Mouse (Mus musculus) T-cell, adult 2 months (primary cell): ENCODE measurements around the gene Zfp941.

Experiments used
- DNase-seq: peaks from one replicate; pipeline ENCODE4 v3.0.0; 2022; ENCODE audit warnings: low spot score

Zfp941 gene

DNA sequence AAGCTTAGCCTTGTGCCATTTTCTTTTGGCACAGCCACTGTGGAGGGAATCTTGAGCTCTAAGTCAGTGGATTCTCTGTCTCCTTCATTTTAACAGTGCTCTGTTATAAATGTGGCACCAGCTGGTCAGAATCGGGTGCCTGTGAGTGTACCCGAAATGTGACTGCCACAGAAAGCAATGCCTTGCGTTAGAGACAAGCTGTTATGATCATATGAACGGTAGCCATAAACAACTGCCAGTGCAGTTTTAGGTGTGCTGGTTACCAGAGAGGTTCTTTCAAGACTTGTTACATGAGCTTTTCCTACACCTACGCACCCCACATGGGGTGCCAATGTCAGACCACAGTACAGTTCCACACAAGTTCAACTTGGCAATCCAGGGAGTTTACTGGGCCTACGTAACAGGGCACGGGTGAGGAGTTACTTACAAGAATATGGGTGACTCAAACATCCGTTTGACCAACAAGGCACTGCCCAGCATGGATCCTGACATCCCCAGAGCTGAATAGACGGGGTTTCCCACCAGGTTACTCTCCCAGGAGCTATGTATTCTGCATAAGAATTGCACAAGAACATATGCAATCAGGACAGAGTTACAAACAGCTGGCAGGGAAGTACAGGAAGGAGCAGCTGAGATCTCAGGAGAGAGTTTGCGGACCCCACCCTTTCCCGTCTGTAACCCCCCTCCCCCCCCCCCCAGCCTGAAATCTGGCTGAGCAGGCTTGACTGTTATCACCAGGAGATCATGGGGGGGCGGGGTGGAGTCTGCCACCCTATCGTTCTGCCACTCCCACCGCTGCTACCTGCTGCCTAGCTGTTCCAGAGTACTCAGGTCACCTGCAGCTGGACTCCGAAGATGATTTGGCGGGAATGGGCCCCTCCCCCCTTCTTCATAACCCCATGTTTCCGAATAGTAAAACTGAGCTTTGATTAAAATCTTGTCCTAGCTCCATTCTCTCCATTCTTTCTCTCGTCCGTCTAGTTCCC is 19.1 kb upstream of the Zfp941 start:
- DNase-seq: no peak

DNA sequence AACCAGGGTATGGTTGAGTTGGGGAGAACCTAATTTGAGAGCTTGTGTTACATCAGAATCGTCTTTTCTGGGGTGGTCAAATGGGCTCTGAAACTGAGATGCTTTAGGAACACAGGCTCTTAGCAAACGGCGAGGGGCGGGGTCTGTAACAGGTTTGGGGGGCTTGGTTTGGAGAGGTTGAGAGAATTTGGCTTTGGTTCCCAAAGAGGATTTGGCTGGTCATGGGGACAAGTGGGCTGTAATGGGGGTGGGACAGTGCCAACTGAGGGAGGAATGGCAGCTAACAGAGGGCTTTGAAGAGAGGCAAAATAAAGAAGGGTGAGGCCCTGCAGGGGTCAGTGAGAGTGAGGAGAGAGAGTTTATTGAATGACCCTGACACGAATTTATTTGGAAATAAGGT is 17.6 kb upstream of the Zfp941 start:
- no peak for DNase-seq

DNA sequence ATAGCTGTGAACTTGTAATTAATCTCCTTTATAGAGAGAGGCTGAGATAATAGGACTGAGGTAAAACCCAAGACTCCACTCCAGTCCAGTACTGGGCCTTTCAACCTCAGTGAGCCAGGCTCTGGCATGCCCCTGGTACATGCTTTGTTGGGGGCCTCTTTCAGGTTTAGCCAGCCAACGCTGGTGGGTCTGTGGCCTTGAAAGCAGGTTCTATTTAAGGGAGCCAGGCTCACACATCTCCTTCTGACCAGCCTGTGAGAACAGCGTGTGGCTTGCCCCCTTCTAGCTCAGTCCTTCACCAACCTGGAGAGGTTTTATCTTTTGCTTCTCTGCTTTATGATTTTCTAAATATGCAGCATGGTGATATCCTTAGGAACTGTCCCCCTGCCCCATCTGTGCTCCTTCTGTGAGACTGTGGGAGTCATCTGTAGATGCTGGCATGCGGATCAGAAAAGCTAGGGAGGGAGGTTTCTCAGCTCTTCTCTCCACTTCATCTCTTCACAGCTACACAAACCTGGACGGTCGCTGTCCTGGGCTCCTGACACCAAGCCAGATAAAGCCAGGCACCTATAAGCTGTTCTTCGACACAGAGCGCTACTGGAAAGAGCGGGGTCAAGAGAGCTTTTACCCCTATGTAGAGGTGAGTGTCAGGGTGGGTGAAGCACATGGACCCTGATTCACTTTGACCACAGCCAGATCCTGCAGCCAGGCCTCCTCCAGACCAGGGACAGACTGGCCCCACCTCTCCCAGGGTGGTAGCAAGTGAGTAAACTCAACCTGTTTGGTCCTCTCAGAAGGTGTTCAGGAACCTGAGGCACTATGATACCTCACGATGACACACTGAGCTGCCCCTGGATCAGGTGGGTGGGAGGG is 14.5 kb upstream of the Zfp941 start:
- DNase-seq: no peak

DNA sequence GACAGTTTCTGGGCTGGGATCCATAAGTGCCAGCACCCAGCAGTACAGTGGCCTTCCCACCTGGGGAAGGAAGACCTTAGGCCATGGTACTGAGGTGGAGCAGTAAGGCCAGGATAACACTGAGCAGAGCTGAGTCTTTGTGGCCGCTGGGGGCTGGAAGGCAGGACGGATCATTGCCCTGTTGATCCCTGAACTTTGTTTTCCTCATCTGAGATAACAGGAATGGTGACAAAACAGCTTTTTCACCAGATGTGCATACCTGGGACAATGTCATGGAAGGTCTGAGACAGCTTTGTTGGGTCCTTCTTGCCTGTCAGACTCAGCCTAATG is 13.7 kb upstream of the Zfp941 start:
- no peak for DNase-seq

DNA sequence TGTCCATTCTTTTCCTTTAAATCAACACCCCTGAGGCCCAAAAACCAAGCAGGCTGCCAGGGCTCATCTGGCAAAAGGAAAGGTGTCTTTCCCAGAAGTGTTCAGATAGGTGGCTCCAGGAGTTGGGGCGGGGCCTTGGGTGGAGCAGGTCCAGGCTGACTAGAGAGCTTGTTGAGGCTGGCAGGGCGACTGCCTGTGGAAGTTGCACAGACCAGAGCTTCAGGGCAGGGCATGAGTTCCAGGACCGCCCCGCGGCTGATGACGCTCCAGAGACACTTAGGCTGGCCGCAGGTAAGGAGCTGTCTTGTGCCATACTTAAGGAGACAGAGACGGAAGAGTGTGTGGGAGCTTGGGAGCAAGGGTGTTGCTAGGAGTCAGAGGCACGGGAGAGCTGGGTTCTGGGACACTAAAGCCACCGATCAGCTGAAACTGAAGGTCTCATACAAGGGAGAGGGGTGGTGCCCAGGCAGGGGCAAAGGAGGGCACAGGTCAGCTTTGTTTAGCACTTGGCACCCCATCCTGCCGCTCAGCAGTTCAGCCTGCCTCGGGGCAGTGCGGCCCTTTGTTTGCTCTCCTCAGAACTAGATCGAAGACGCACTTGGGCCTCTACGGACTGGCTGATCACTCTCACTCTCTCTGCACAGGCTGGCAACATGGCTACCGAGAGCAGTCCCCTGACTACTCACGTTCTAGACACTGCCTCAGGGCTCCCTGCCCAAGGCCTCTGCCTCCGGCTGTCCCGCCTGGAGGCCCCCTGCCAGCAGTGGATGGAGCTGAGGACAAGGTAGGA is 13.2 kb upstream of the Zfp941 start, which contains the start of gene Urah:
TSS of gene Urah (plus strand) at position 51 of the 790 bp plus-strand sequence.
- no peak for DNase-seq

DNA sequence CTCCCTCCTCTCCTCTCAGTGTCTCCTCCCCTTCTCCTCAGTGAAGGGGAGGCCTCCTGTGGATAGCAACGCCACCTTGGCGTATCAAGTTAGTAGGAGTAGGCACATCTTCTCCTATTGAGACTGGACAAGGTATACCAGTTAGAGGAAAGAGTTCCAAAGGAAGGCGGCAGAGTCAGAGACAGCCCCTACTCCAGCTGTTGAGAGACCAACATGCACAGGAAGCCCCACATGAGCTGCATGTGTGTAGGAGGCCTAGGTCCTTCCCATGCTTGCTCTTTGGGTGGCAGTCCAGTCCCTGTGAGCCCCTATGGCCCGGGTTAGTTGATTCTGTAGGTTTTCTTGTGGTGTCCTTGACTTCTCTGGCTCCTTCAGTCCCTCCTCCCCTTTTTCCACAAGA is 11.4 kb upstream of the Zfp941 start:
- DNase-seq: no peak

DNA sequence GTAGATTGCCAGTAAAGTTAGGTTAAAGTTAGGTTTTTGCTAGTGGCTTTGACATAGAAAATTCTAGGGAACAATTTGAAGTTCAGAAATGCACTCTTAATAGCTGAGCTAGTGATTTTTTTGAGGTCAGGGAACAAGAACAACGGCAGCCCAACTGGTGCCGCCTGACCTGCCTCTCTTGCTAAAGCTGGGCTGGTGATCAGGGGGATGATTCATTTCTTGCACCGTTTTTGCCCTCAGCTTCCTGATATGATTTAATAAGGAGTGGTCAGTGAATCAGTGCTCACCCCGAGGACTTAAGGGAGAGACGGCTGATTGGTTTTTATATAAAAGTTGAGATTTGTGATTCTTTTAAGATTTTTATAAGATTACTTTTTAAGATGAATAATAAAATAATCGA is 9.5 kb upstream of the Zfp941 start:
- no peak for DNase-seq

DNA sequence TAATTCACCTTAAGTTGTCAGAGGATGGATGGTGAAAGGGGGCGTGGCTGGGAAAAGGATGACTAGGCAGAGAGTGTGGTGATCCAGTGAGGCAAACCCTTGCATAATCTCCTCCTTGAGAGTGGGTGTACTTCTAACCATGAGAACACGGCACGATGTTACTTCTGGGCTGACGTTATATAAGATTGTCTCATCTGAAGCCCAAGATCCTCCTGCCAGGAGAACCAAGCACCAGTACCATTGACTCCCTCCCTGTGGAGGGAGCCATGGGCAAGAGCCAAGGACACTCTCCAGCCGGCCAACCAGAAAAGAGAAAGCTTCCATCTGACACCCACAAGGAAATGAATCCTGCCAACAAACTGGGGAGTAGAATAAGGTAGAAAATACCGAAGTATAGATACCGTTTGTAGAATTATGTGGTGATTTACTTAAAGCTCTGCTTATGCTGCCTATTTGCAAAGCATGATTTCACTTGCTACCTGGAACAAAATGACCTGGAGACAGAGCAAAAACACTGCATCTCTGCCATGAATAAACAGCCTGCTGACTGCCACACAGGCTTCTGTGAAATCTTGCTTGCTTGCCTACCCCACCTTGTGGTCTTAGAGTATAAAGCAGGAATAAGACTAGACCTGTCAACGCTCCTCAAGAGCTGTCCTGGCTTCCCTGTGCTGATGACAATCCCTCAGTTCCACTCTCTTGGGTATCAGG is 6.3 kb upstream of the Zfp941 start:
- DNase-seq: no peak

DNA sequence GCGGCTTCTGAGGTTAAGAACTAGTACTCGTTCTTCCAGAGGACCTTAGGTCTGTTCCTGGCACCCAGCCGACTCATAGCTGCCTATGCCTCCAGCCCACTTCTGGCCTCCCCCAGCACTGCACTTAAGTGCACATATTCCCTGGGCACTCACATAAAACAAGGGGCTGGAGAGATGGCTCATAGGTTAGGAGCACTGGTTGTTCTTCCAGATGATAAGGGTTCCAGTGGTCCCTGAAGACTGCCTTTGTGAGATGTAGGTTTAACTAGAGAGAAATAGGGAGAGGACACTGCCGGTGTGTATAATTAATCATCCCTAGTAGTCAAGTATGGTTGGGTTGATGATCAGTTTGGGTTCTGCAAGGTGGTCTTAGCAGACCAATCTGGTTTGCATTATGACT is 753 bp upstream of the Zfp941 start:
- no peak for DNase-seq

DNA sequence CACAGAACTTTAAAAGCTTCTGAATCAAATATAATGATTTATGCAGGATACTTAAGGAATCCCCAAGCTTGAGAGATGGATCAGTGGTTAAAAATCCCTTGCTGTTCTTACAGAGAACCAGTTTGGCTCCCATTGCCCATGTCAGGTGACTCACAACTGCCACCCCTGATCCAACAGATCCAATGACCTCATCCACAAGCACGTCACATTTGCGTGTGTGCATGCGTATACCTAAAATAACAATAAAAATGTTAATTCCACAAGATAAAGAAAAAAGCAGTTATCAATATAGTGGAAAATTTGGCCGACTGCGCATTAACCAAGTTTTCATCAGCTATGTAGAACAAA is 699 bp downstream of the Zfp941 start:
- no peak for DNase-seq

DNA sequence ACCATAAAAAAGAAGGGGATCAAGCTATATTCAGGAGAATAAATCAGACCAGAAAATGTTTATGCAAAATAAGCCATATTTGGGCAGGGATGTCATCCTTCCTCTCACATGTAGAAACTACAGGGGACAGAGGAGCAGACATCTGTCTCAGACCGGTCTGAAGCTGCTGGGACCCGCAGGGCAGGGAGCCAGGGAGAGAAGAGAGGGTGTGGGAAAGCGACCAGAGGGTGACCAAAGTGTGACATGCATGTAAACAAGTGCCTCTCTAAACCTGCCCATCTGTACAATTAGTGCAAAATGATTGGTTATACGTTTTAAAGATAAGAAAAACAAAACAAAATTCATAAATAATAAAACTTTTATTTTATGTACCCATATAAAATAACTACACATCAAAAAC is 1.8 kb downstream of the Zfp941 start:
- no peak for DNase-seq

DNA sequence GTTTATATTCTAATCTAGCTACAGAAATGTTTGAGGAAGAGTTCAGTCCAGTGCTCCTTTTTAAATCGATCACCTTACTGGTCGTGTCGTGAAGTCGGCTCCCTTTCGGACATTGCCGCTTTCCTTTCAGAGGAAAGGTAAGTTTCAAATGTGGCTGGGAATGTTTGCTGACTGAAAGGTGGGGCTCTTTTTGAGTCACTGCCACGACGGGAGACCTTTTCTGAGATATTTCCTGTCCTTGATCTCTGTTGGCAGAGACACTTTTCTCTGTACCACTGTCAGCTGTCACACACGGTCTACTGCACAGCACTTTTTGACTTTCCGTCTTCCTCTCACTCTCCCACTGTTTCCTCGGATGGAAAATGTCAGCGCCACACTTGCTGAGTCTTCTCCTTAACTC is 9.1 kb downstream of the Zfp941 start:
- no peak for DNase-seq

DNA sequence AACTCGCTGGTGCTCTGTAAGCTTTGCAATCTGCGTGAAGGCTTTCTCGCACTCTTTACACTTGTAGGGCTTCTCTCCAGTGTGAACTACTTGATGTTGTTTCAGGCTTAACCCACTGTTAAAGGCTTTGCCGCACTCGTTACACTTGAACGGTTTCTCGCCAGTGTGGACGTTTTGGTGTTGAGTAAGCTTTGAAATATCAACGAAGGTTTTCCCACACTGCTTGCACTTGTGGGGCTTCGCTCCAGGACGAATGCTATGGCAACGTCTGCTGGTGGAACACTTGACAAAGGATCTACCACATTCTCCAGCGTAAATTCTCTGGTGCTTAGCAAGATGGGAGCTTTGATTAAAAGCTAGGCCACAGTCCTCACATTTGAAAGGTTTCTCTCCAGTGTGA is 10.3 kb downstream of the Zfp941 start:
- no peak for DNase-seq

DNA sequence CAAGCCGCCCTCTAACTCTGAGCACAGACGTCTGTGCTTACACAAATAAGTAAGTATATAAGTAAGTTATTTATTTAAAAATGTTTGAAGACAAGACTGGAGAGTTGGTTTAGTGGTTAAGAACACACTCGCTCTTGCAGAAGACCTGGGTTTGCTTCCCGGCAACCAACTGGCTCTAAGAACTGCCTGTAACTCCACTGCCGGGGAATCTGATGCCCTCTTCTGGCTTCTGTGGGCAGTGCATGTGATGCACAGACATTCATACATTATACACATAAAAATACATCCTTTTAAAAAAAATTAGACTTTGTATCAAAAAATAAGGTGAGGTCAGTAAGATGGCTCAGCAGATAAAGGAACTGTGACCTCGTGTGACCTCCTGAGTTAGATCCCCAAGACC is 11.5 kb downstream of the Zfp941 start:
- no peak for DNase-seq

DNA sequence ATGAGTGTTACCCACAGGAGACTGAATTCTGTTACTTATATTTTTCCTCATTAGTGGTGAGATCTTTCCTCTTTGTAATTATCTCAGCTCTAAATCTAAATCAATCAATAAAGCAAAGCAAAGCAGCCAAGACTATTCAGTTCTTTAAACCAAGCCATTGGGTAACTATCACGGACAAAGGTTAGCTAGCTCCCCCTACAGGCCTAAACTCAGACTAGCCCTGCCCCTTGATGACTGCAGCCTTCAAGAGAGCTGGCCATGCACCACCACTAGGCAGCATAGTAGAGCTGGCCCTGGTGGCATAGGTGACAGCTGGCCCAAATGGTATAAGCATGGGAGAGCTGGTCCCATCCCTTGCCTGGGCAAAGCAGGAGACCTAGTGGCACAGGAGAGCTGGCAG is 16.3 kb downstream of the Zfp941 start:
- peak; percentile 30 for DNase-seq

DNA sequence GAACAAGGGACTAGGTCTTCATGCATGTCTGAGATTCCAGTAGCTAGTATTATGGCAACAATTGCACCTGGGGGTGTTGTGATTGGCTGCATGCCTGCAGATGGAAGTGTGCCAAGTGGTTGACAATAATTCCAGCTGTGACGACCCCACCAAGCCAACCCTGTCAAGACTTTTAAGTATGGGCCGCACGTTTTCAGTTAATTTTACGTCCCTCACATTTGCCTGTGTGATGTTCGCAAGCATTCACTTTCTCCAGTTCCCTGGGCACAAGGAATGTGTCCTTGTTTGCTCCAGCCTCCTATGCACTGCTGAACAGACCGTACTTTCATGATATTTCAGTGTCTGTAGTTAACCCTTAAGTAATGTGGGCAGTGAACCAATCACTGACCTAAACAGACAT is 19.3 kb downstream of the Zfp941 start:
- no peak for DNase-seq

DNA sequence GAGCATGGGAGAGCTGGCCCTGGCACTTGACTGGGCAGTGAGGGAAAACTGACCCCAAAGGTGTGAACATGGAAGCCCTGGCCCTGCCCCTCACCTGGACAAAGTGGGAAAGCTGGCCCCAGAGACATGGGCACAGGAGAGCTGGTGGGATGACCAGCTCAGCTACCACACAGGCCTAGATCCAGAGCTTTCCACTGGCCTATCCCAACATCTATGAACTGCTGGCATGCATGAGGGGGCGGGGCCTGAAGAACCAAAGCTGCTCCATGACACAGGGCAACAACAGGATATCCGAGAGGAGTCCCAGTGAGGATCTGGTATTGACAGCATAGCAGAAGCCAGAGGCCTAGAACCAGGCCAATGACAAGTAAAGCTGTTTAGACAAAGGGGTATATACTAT is 23.8 kb downstream of the Zfp941 start:
- no peak for DNase-seq

DNA sequence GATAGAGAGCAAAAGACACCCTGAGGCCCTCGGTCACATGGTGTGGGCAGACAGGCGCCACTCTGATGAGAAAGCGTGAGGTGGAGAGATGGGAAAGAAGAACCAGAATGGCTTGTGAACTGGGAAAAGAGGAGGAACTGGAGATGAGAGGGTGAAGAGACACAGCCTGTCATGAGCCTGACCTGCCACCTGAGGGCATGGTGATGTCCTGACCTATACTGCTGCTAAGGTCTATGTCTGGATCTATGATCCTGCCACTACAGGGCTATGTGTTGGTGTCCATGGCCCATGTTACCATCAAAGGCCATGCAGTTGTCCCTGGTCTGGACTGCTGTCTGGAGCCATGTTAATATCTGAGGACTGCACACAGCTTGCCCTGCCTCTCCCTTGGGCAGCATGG is 24.4 kb downstream of the Zfp941 start:
- DNase-seq: no peak

DNA sequence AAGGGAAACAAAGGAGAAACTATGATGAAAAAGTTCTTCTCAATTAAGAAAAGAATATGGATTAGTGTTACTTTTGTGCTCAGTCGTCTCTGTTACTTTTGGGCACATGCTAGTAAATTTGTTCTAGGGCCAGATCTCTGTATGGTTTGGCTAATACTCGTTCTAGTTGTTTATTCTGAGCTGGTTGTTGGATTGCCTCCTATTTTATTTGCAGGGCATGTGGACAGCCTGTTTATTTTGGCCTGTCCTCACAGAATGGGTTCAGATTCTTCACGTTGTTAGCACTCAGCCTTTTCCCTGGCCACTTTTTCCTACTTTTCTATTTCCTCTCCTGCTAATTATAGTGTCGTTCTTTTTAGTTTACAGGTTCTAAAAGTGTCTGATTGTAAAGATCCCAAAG is 28.4 kb downstream of the Zfp941 start:
- DNase-seq: no peak

DNA sequence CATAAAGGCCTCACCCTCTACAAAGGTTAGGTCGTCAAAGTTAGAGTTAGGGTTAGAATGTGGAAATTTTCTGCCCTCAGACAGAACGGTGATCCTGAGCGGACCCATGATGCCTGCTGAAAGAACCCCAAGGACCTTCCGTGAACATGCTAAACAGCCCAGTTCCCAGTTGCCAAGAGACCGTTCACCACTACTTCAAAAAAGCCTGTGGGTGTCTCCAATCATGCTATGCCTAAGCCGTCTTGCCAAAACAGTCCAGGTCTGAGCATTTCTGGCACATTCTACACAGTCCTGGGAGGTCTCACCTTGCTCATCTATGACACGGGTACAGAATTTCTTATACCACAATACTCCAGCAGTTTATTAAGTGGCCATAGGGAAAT is 33.9 kb downstream of the Zfp941 start:
- DNase-seq: no peak

DNA sequence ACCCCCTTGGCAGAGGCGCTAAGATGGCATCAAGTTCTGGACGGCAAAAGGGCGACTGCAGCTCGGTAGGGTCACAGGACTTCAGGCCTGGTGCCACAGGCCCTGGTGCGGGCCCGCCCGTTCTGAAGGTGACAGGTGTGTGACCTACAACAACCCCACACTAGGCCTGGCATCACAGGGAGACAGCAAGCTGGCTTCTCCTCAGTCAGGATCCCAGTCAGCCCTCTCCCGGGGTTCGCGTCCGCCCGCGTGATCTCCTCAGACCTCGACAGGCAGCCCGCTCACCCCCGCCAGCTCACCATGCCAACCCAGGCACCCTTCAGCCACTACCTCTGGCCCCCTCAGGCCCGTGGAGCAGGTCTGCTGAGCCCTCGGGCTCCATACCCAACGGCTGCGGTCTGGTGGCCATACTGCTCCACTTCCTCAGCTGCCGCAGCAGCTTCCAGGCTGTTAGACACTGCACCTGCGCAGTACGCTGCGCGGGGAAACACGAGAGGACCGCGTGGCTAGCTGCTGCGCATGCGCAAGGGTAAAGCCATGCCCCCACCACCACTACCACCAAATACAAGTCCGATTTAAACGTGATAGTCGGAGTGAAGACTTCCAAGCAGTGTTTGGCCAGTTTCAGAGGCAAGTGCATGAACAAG is 34.4 kb downstream of the Zfp941 start, which contains the start of gene Syce1:
TSS of gene Syce1 (minus strand) at position 447 of the 647 bp plus-strand sequence.
- DNase-seq: no peak
